Mouse (Mus musculus) CH12.LX (cell line): ENCODE data around the gene Gpnmb. TPM values are rescaled to one million over a fixed set of nuclear protein-coding genes. Genes with fewer than 3 reads are reported as not detected.
A peak's percentile ranks its signal among the peaks of the same experiment; 100 is the strongest.

Source experiments
- DNase-seq: peaks from one replicate; pipeline ENCODE4 v3.0.0-alpha.2; 2013; ENCODE audit errors: extremely low read depth
- H3K27ac ChIP-seq: 2 replicates; pipeline ENCODE4 v1.5.1; 2012; ENCODE audit warnings: low read depth, mild to moderate bottlenecking, control low read depth, moderate library complexity; ENCODE audit not compliant: insufficient read depth
- H3K27me3 ChIP-seq: replicated peaks from 2 replicates; pipeline ENCODE3; 2012; ENCODE audit warnings: inconsistent platforms
- H3K36me3 ChIP-seq, 2 experiments: replicated peaks in 1 of 2; 2 replicates each; pipeline versions ENCODE3 to v1.6.1; 2012; ENCODE audit warnings: inconsistent platforms in 1 of 2, low read length in 1 of 2, mild to moderate bottlenecking in 1 of 2, mixed read lengths in 1 of 2, moderate library complexity in 1 of 2; ENCODE audit not compliant: control insufficient read depth in 1 of 2, insufficient read depth in 1 of 2
- H3K4me1 ChIP-seq, 2 experiments: 2 replicates each; pipeline ENCODE4 v1.6.1; 2012; ENCODE audit warnings: inconsistent platforms in 1 of 2, moderate library complexity in 1 of 2; ENCODE audit not compliant: insufficient read depth in 2 of 2, control insufficient read depth in 1 of 2
- H3K4me2 ChIP-seq: 2 replicates; pipeline ENCODE4 v1.6.1; 2012; ENCODE audit warnings: low read depth, mild to moderate bottlenecking, control low read depth; ENCODE audit not compliant: poor library complexity, insufficient read depth, severe bottlenecking
- H3K4me3 ChIP-seq, 3 experiments: fragments of 150-350 bp in 1 of 3; sonication (generic) in 1 of 3; replicated peaks in 1 of 3; 2 replicates each; pipeline versions ENCODE3 to v1.5.1; 2011 to 2012; ENCODE audit warnings: low read depth in 2 of 3, low read length in 2 of 3, mild to moderate bottlenecking in 2 of 3, moderate library complexity in 2 of 3, control low read depth in 1 of 3, improper control_type of control experiment in 1 of 3, inconsistent platforms in 1 of 3, mixed read lengths in 1 of 3; ENCODE audit not compliant: poor library complexity in 1 of 3
- H3K79me2 ChIP-seq: replicated peaks from 2 replicates; pipeline ENCODE4 v1.6.1; 2012; ENCODE audit warnings: mild to moderate bottlenecking, moderate library complexity; ENCODE audit not compliant: control insufficient read depth, poor library complexity, insufficient read depth, severe bottlenecking; ENCODE audit errors: extremely low read depth
- H3K9ac ChIP-seq: 2 replicates; pipeline ENCODE4 v1.6.1; 2012; ENCODE audit warnings: low read depth, mild to moderate bottlenecking, control low read depth, moderate library complexity; ENCODE audit not compliant: insufficient read depth
- H3K9me3 ChIP-seq: replicated peaks from 2 replicates; pipeline ENCODE3; 2012; ENCODE audit warnings: low read length, inconsistent platforms, mixed read lengths
- CHD1 ChIP-seq: IDR thresholded peaks from 2 replicates; pipeline ENCODE4 v1.6.1; 2012; ENCODE audit warnings: low read depth, low read length, improper control_type of control experiment, inconsistent platforms
- CHD2 ChIP-seq: IDR thresholded peaks from 2 replicates; pipeline ENCODE4 v1.6.1; 2011; ENCODE audit warnings: low read length, improper control_type of control experiment
- E2F4 ChIP-seq: IDR thresholded peaks from 2 replicates; pipeline ENCODE4 v1.6.1; 2011; ENCODE audit warnings: low read depth, low read length, improper control_type of control experiment; ENCODE audit not compliant: insufficient replicate concordance
- EP300 ChIP-seq: IDR thresholded peaks from 2 replicates; pipeline ENCODE4 v1.6.1; 2011; ENCODE audit warnings: low read length, improper control_type of control experiment
- HCFC1 ChIP-seq: IDR thresholded peaks from 2 replicates; pipeline ENCODE4 v1.6.1; 2012; ENCODE audit warnings: low read depth, mild to moderate bottlenecking, inconsistent platforms, low read length, improper control_type of control experiment
- IRF4 ChIP-seq: IDR thresholded peaks from 2 replicates; pipeline ENCODE4 v1.6.1; 2014; ENCODE audit warnings: low read depth, mild to moderate bottlenecking, inconsistent platforms, low read length, improper control_type of control experiment
- JUN ChIP-seq: IDR thresholded peaks from 2 replicates; pipeline ENCODE4 v1.6.1; 2011; ENCODE audit warnings: low read depth, mild to moderate bottlenecking, low read length, improper control_type of control experiment, moderate library complexity; ENCODE audit not compliant: insufficient read depth
- JUND ChIP-seq: conservative IDR thresholded peaks from 2 replicates; pipeline ENCODE4 v1.6.1; 2011; ENCODE audit warnings: low read depth, low read length, improper control_type of control experiment
- KAT2A ChIP-seq: IDR thresholded peaks from 2 replicates; pipeline ENCODE4 v1.6.1; 2012; ENCODE audit warnings: low read length, improper control_type of control experiment, inconsistent platforms; ENCODE audit not compliant: insufficient replicate concordance
- MAFK ChIP-seq: IDR thresholded peaks from 2 replicates; pipeline ENCODE4 v1.6.1; 2011; ENCODE audit warnings: low read length, improper control_type of control experiment; ENCODE audit not compliant: insufficient replicate concordance
- MAX ChIP-seq: IDR thresholded peaks from 2 replicates; pipeline ENCODE4 v1.6.1; 2011; ENCODE audit warnings: low read length, improper control_type of control experiment
- MAZ ChIP-seq: IDR thresholded peaks from 2 replicates; pipeline ENCODE4 v1.6.1; 2012; ENCODE audit warnings: low read depth, mild to moderate bottlenecking, inconsistent platforms, low read length, improper control_type of control experiment, moderate library complexity
- MXI1 ChIP-seq: IDR thresholded peaks from 2 replicates; pipeline ENCODE4 v1.6.1; 2011; ENCODE audit warnings: mild to moderate bottlenecking, low read depth, low read length, improper control_type of control experiment
- MYC ChIP-seq: IDR thresholded peaks from 2 replicates; pipeline ENCODE4 v1.6.1; 2011; ENCODE audit warnings: low read depth, mild to moderate bottlenecking, improper control_type of control experiment, low read length
- NRF1 ChIP-seq: IDR thresholded peaks from 2 replicates; pipeline ENCODE4 v1.6.1; 2014; ENCODE audit warnings: low read depth, mild to moderate bottlenecking, inconsistent platforms, low read length, improper control_type of control experiment, moderate library complexity
- RAD21 ChIP-seq: IDR thresholded peaks from 2 replicates; pipeline ENCODE4 v1.6.1; 2011; ENCODE audit warnings: low read depth, mild to moderate bottlenecking, low read length, improper control_type of control experiment, moderate library complexity
- SIN3A ChIP-seq: IDR thresholded peaks from 2 replicates; pipeline ENCODE4 v1.6.1; 2012; ENCODE audit warnings: low read length, improper control_type of control experiment, inconsistent platforms
- SMC3 ChIP-seq: IDR thresholded peaks from 2 replicates; pipeline ENCODE4 v1.6.1; 2011; ENCODE audit warnings: low read depth, low read length, improper control_type of control experiment
- TBP ChIP-seq: conservative IDR thresholded peaks from 2 replicates; pipeline ENCODE4 v1.6.1; 2011; ENCODE audit warnings: low read depth, low read length, improper control_type of control experiment
- TCF12 ChIP-seq: IDR thresholded peaks from 2 replicates; pipeline ENCODE4 v1.6.1; 2014; ENCODE audit warnings: low read depth, mild to moderate bottlenecking, inconsistent platforms, low read length, improper control_type of control experiment
- ZC3H11A ChIP-seq: IDR thresholded peaks from 2 replicates; pipeline ENCODE4 v1.6.1; 2012; ENCODE audit warnings: low read depth, mild to moderate bottlenecking, inconsistent platforms, low read length, improper control_type of control experiment
- ZKSCAN1 ChIP-seq: IDR thresholded peaks from 2 replicates; pipeline ENCODE4 v1.6.1; 2012; ENCODE audit warnings: low read depth, inconsistent platforms, low read length, improper control_type of control experiment, borderline replicate concordance
- dilution Hi-C: fragments of 300-500 bp; cut with MboI; formaldehyde crosslinking; loops from 2 replicates; pipeline ENCODE4 v1.14.3; 2020; ENCODE audit warnings: low sequenced_read_pairs; ENCODE audit not compliant: extremely low pct_unique_long_range_greater_than_20kb, extremely low pct_ligation_motif_present
- in situ Hi-C: fragments of 300-500 bp; cut with MboI; formaldehyde crosslinking; loops from 3 replicates; pipeline ENCODE4 v1.14.3; 2019; ENCODE audit warnings: low sequenced_read_pairs, low pct_ligation_motif_present, low pct_unique_long_range_greater_than_20kb, mixed read lengths
- polyA plus RNA-seq: library from polyadenylated mRNA; unstranded; fragments of >175 nt; gene quantifications from 2 replicates; pipeline ENCODE4 v1.2.1, GENCODE M21; 2012; ENCODE audit warnings: low read depth; ENCODE audit not compliant: insufficient read length
- total RNA-seq, 2 experiments: library from RNA; depleted of rRNA; stranded (reverse); fragments of 300-350 nt in 1 of 2; fragments of >200 nt in 1 of 2; gene quantifications; 2 replicates each; pipeline ENCODE4 v1.2.3; 2012 to 2014

Gpnmb gene
- total and polyA plus RNA-seq, 3 experiments = 0.24 TPM; not detected in 2

GRCm38 (mm10) chr6:49083008-49083407 is 46.7 kb downstream of the Gpnmb start (continued):
- peak; percentile 86 for TF ChIP-seq JUND
- TF ChIP-seq KAT2A = no peak
- peak; percentile 77 for TF ChIP-seq EP300
- TF ChIP-seq CHD2 = no peak
- TF ChIP-seq TBP = no peak
- TF ChIP-seq MAZ = no peak
- TF ChIP-seq JUN = peak; percentile 67
- TF ChIP-seq RAD21 = no peak
- no peak for TF ChIP-seq SIN3A
- TF ChIP-seq, all 38 proteins: peak for 7

GRCm38 (mm10) chr6:49094968-49095367 is 58.6 kb downstream of the Gpnmb start:
- dilution Hi-C loops (no loop called here), in situ Hi-C loops (no loop called here)
- Histone ChIP-seq H3K36me3 (peaks cover 49 to 90% of the 10 kb centered on the region in 2 experiments), H3K79me2 (no peaks in the 10 kb centered on the region), H3K4me3 (no peak overlapping the region), H3K27me3 (no peaks in the 10 kb centered on the region), H3K9me3 (no peaks in the 10 kb centered on the region), H3K4me2 (no peak overlapping the region), H3K27ac (no peak overlapping the region), H3K9ac (no peak overlapping the region), H3K4me1 (peaks cover 0 to 4% of the 10 kb centered on the region in 2 experiments; a peak in 1 of 4 replicates)
- TF ChIP-seq MAZ (no peak), MXI1 (no peak), HCFC1 (no peak), ZKSCAN1 (no peak), JUN (no peak)
- no peak for DNase-seq

GRCm38 (mm10) chr6:49096421-49096820 is 60.1 kb downstream of the Gpnmb start:
- in situ Hi-C loops = no loop called here

More at GRCm38 (mm10) chr6:49096421-49096820, 60.1 kb downstream of the Gpnmb start:
- no peak for DNase-seq
- H3K27ac ChIP-seq = no peak overlapping the region
- no peaks in the 10 kb centered on the region for H3K9me3 ChIP-seq
- H3K27me3 ChIP-seq = no peaks in the 10 kb centered on the region
- no peak overlapping the region for H3K9ac ChIP-seq
- peaks cover 0 to 4% of the 10 kb centered on the region in 2 experiments; a peak in 1 of 4 replicates for H3K4me1 ChIP-seq
- H3K4me2 ChIP-seq = no peak overlapping the region
- H3K36me3 ChIP-seq = peaks cover 37 to 89% of the 10 kb centered on the region in 2 experiments
- dilution Hi-C loops = no loop called here
- H3K79me2 ChIP-seq = no peaks in the 10 kb centered on the region
- TF ChIP-seq MYC = no peak
- TF ChIP-seq CHD2 = no peak
- no peak for TF ChIP-seq EP300
- no peak for TF ChIP-seq NRF1
- TF ChIP-seq IRF4 = no peak
- no peak for TF ChIP-seq MAZ
- no peak for TF ChIP-seq SMC3
- no peak for TF ChIP-seq MAFK
- TF ChIP-seq E2F4 = no peak
- no peak for TF ChIP-seq MAX
- TF ChIP-seq TCF12 = no peak
- no peak for TF ChIP-seq ZC3H11A
- no peak for TF ChIP-seq CHD1
- no peak overlapping the region for H3K4me3 ChIP-seq
